Mouse (Mus musculus) E14TG2a.4 (cell line): Measurements from ENCODE around the gene Stxbp4.

Source experiments
- H3K27me3 ChIP-seq: 2 replicates; pipeline ENCODE4 v1.6.1; 2014; ENCODE audit warnings: low read length, control low read depth; ENCODE audit not compliant: insufficient read depth
- H3K36me3 ChIP-seq: 2 replicates; pipeline ENCODE4 v1.6.1; 2014; ENCODE audit warnings: low read length, control low read depth; ENCODE audit not compliant: insufficient read depth
- H3K4me1 ChIP-seq: replicated peaks from 2 replicates; pipeline ENCODE4 v1.6.1; 2014; ENCODE audit warnings: low read depth, low read length, control low read depth
- H3K4me3 ChIP-seq: replicated peaks from 2 replicates; pipeline ENCODE4 v1.5.1; 2014; ENCODE audit warnings: mild to moderate bottlenecking, low read length
- H3K9me3 ChIP-seq: 2 replicates; pipeline ENCODE4 v1.6.1; 2014; ENCODE audit warnings: low read length, control low read depth
- CTCF ChIP-seq: conservative IDR thresholded peaks from 2 replicates; pipeline ENCODE4 v1.5.1; 2014; ENCODE audit warnings: low read length
- NANOG ChIP-seq: IDR thresholded peaks from 2 replicates; pipeline ENCODE4 v1.6.1; 2014; ENCODE audit warnings: borderline replicate concordance, low read length, mixed read lengths
- POU5F1 ChIP-seq: IDR thresholded peaks from 2 replicates; pipeline ENCODE4 v1.6.1; 2014; ENCODE audit warnings: low read length, borderline replicate concordance

Stxbp4 gene

GRCm38 (mm10) chr11:90632480-90632879 lies 5.4 kb downstream of the Stxbp4 start:
- Histone ChIP-seq H3K36me3 (no peaks in the 10 kb centered on the region), H3K27me3 (no peaks in the 10 kb centered on the region), H3K4me1 (peaks cover 4% of the 10 kb centered on the region; the same call in 1 of the 2 replicates), H3K9me3 (no peaks in the 10 kb centered on the region), H3K4me3 (no peak overlapping the region)
- no peak for TF ChIP-seq POU5F1
- no peak for TF ChIP-seq NANOG
- no peak for TF ChIP-seq CTCF

DNA sequence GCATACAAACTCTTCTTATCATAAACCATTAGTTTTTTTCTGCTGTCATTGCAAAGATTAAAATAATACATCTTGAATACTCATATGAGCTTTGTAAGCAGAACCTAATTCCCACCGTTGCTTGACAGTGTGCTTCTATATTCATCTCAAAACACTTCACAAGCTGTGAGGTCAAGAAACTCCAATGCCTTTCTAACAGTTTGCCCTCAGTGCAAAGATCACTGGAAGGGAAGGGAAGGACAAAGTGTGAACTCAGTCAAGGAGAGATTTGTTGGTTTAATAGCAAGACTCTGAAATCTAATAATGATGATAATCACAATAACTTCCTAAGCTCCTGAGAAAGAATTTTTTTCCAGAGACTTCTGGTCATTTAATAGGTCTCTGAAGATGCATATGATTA lies 10.1 kb downstream of the Stxbp4 start:
- no peak overlapping the region for H3K4me3 ChIP-seq
- H3K4me1 ChIP-seq = no peaks in the 10 kb centered on the region
- TF ChIP-seq POU5F1 = no peak
- no peak for TF ChIP-seq NANOG
- TF ChIP-seq CTCF = no peak
- no peaks in the 10 kb centered on the region for H3K9me3 ChIP-seq
- H3K27me3 ChIP-seq = no peaks in the 10 kb centered on the region
- H3K36me3 ChIP-seq = no peaks in the 10 kb centered on the region

DNA sequence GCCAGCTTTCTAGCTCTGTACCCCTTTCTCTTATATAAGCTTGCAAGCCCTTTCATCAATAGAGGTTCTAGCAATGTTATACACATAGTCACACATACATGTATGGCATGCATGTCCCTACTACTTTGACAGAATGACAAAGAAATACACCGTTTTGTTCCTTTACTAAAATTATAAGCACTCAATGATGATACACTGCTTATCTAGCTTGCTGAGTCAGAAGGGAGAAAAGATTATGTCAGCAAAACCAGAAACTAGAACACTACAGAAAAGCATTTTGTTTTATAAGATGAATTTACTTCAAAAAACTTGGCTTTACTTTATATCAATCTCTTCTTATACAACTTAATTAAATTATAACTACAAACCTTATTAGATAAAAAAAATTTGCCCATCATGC lies 12.7 kb downstream of the Stxbp4 start:
- no peaks in the 10 kb centered on the region for H3K9me3 ChIP-seq
- no peaks in the 10 kb centered on the region for H3K27me3 ChIP-seq
- TF ChIP-seq CTCF = no peak
- no peaks in the 10 kb centered on the region for H3K4me1 ChIP-seq
- H3K4me3 ChIP-seq = no peak overlapping the region
- peaks cover 4% of the 10 kb centered on the region; the same call in 1 of the 2 replicates for H3K36me3 ChIP-seq

DNA sequence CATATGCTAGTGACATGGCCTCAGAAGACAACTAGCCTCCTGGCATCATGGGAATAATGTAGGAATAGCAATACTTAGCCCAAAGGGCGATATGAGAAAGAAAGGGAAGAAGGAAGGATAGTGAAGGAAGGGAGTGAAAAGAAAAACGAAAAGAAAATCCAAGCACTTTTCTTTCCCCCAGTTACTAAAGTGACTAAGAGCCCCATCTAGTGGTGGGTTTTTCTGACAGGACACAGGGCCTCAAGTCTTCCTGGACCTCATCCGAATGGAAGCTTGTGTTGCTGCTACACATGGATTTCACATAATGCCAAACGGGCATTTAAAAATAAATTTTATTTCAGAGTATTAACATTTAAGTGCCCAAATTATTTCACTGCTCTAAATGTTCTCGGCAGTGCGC lies 14.4 kb downstream of the Stxbp4 start:
- TF ChIP-seq POU5F1 (no peak), CTCF (peak; percentile 59)
- Histone ChIP-seq H3K9me3 (no peaks in the 10 kb centered on the region), H3K27me3 (no peaks in the 10 kb centered on the region)

GRCm38 (mm10) chr11:90622500-90622899 lies 15.4 kb downstream of the Stxbp4 start:
- no peaks in the 10 kb centered on the region for H3K9me3 ChIP-seq
- H3K36me3 ChIP-seq = peaks cover 4% of the 10 kb centered on the region; the same call in 1 of the 2 replicates
- no peak for TF ChIP-seq POU5F1
- no peak for TF ChIP-seq NANOG
- no peak for TF ChIP-seq CTCF
- H3K4me1 ChIP-seq = no peaks in the 10 kb centered on the region
- H3K27me3 ChIP-seq = no peaks in the 10 kb centered on the region
- no peak overlapping the region for H3K4me3 ChIP-seq

More for the DNA sequence above, 14.4 kb downstream of the Stxbp4 start:
- H3K36me3 ChIP-seq = peaks cover 4% of the 10 kb centered on the region; the same call in 1 of the 2 replicates
- no peaks in the 10 kb centered on the region for H3K4me1 ChIP-seq
- H3K4me3 ChIP-seq = no peak overlapping the region

- H3K36me3 ChIP-seq = peaks cover 4% of the 10 kb centered on the region; the same call in 1 of the 2 replicates
- H3K9me3 ChIP-seq = no peaks in the 10 kb centered on the region
- H3K27me3 ChIP-seq = no peaks in the 10 kb centered on the region
- no peak overlapping the region for H3K4me3 ChIP-seq
- H3K4me1 ChIP-seq = no peaks in the 10 kb centered on the region
- no peak for TF ChIP-seq CTCF
- TF ChIP-seq NANOG = no peak
- no peak for TF ChIP-seq POU5F1
These were observed 15.8 kb downstream of the Stxbp4 start for GRCm38 (mm10) chr11:90622044-90622443.

DNA sequence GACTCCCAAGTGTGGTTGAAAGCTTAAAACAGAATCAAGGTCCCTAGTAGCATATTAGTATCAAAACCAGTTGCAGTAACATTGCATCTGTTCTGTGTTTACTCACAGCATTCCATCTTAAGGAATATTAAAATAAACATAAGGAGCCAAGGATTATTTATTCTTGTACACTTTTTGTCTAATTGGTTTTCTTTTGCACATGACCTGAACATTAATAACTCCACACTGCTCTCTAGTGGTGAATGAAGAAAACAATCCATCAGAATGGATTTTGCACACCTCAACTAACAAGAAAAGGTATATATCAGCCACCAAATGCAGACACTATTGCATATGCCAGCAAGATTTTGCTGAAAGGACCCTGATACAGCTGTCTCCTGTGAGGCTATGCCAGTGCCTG lies 21.5 kb downstream of the Stxbp4 start:
- H3K27me3 ChIP-seq = no peaks in the 10 kb centered on the region
- TF ChIP-seq POU5F1 (no peak), NANOG (no peak), CTCF (peak; percentile 23; the same call in 1 of the 2 replicates)
- no peaks in the 10 kb centered on the region for H3K4me1 ChIP-seq
- peaks cover 4% of the 10 kb centered on the region; the same call in 1 of the 2 replicates for H3K36me3 ChIP-seq
- H3K9me3 ChIP-seq = no peaks in the 10 kb centered on the region
- H3K4me3 ChIP-seq = no peak overlapping the region

DNA sequence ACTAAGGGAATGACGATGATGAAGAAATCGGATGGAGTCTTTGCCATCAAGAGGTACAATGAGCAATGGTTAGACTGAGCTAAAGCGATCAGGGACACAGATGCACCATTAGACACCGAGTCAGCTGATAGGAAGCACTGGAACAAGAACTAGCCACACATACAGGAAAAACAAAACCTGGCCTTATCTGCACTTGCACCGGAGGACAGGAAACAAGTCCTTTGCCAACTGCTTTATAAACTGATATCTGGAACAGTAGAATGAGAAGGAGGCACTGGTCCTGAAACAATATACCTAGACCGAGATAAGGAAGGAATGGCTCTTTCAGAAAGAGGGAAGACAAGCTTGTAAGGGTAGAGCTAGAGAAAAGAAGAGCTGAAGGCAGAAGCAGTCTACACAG lies 23.1 kb downstream of the Stxbp4 start:
- Histone ChIP-seq H3K27me3 (no peaks in the 10 kb centered on the region), H3K4me1 (no peaks in the 10 kb centered on the region), H3K36me3 (no peaks in the 10 kb centered on the region), H3K9me3 (no peaks in the 10 kb centered on the region), H3K4me3 (no peak overlapping the region)
- TF ChIP-seq CTCF = no peak
- TF ChIP-seq NANOG = no peak
- no peak for TF ChIP-seq POU5F1

DNA sequence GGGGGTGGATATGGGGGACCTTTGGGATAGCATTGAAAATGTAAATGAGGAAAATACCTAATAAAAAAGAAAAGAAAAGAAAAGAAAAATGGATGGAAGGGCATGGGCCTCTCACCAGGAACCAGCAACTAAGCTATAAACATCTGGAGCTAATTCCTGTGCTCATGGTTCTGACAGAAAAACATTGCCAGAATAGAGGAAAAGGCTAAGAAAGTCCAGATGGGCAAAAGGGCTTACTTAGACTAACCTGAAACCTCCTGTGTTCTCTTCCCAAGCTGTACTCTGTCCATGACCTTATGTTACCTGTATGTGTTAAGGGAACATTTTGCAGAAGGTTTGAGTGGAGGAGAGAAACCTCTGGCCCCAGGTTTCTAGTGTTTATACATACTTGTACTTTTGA lies 25.8 kb downstream of the Stxbp4 start:
- H3K27me3 ChIP-seq = no peaks in the 10 kb centered on the region
- no peaks in the 10 kb centered on the region for H3K4me1 ChIP-seq
- TF ChIP-seq CTCF = no peak
- no peak for TF ChIP-seq NANOG
- TF ChIP-seq POU5F1 = no peak
- no peaks in the 10 kb centered on the region for H3K36me3 ChIP-seq
- no peaks in the 10 kb centered on the region for H3K9me3 ChIP-seq
- H3K4me3 ChIP-seq = no peak overlapping the region

- H3K4me1 ChIP-seq = no peaks in the 10 kb centered on the region
- no peak overlapping the region for H3K4me3 ChIP-seq
- H3K9me3 ChIP-seq = no peaks in the 10 kb centered on the region
- no peaks in the 10 kb centered on the region for H3K27me3 ChIP-seq
- no peak for TF ChIP-seq POU5F1
- TF ChIP-seq CTCF = no peak
- no peak for TF ChIP-seq NANOG
- H3K36me3 ChIP-seq = peaks cover 8% of the 10 kb centered on the region; the same call in 1 of the 2 replicates
These were observed 34.8 kb downstream of the Stxbp4 start for GRCm38 (mm10) chr11:90603066-90603465.
